Mouse (Mus musculus) cerebellum, adult 2 months (tissue): ENCODE measurements around the gene Tmco3.
A peak's percentile ranks its signal among the peaks of the same experiment; 100 is the strongest.

ENCODE experiments used
- CTCF ChIP-seq: fragments of 200-500 bp; IDR thresholded peaks from 2 replicates; pipeline ENCODE4 v1.5.1; 2011; ENCODE audit warnings: low read depth, mild to moderate bottlenecking, control low read depth, low read length, moderate library complexity, borderline replicate concordance; ENCODE audit not compliant: insufficient read depth
- POLR2A ChIP-seq: fragments of 200-500 bp; IDR thresholded peaks from 2 replicates; pipeline ENCODE4 v1.6.1; 2011; ENCODE audit warnings: low read length, control low read depth, borderline replicate concordance; ENCODE audit not compliant: insufficient read depth

DNA sequence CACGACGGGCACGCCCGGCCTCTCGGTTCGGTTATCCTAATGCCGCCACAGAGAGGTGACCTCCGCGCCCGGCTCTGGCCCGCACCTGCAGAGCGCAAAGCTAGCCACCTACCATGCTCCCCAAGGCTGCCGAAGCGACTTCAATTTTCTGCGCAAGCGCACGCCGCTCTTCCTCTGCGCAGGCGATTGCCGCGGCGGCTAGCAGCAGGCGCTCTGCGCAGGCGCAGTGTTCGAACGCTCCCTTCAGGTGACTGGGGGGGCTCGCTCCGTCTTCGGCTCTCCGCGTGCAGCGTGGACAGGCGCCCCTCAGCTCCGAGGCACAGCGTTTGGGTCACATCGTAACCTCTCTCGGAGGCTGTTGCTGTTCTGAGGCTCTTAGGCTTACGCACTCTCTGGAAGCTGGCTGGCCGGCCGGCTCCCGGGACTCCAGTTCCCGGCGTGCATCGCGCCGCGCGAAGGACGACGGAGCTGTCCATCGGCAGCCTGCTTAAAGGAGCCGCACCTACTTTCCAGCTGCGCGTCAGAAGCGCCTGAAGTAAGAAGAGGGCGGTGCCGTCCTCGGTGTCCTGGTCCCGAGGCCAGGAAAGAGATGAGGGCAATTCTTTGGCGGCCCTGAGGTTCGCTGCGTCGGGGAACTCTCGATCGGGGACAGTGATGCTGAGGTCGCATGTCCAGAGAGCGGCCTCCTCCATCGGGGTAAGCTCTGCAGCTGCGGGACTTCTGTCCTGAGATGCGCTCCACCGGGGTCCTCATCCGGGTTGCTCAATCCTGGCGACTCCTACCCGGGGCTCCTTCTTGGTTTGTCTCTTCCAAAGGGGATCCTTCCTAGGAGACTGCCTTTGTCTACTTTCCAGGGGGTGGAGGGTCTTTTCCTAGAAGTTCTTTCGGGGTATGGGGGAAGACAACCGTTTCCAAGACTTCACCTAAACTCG is at the start of gene Tmco3, which contains the start of gene Dcun1d2:
- TF ChIP-seq CTCF, result no peak
- peak; percentile 87 for TF ChIP-seq POLR2A
